Mouse (Mus musculus): ENCODE data around the gene Slit2. TPM values are rescaled to one million over a fixed set of nuclear protein-coding genes. Genes with fewer than 3 reads are reported as not detected.

Gene Slit2
- polyA plus RNA-seq, 1 experiment from 2014 or later = 9.1 TPM

DNA sequence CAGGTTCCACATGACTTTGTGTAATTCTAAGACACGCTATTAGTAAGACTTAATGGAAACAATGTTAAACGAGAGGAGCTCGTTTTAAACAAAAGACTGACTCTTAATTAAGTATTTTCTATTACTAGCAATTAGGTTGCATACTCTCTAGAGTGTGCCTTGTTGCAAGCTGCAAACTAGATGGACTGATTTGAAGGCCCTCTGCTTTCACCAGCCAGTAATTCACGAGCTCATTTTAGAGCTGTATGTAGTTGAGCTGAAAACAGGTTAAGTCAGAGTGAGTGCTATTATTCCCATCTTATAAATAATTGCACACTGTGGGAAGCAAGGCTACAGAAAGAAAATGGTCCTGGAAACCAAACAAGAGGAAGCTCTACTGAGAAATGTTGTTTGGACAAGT, 294.6 kb downstream of the Slit2 start:
- Histone ChIP-seq H3K4me2 (replicated peaks; ENCODE audit: low read depth) (no peak overlapping the region), H3K4me1 (replicated peaks; ENCODE audit: control insufficient read depth, insufficient read depth) (no peaks in the 10 kb centered on the region), H3K4me3 (ENCODE audit: low read depth, low read length) (no peak overlapping the region), H3K9me3 (ENCODE audit: control insufficient read depth, low read length) (no peaks in the 10 kb centered on the region), H3K27me3 (ENCODE audit: control insufficient read depth, insufficient read depth, low read length) (no peaks in the 10 kb centered on the region), H3K27ac (replicated peaks) (no peak overlapping the region), H3K36me3 (ENCODE audit: control insufficient read depth, insufficient read depth, low read length) (no peaks in the 10 kb centered on the region), H3K9ac (ENCODE audit: low read length) (no peak overlapping the region)
- DNase-seq (ENCODE audit: low spot score) (no peak), ATAC-seq (ENCODE audit: low FRiP score, low TSS enrichment) (no peak)
- WGBS = 70% methylated on average over 4 of the region's 4 CpGs
- no peak for TF ChIP-seq EP300 (optimal IDR thresholded peaks at IDR 0.05)
- TF ChIP-seq CTCF (IDR thresholded peaks at IDR 0.05; ENCODE audit: low read depth) = no peak

DNA sequence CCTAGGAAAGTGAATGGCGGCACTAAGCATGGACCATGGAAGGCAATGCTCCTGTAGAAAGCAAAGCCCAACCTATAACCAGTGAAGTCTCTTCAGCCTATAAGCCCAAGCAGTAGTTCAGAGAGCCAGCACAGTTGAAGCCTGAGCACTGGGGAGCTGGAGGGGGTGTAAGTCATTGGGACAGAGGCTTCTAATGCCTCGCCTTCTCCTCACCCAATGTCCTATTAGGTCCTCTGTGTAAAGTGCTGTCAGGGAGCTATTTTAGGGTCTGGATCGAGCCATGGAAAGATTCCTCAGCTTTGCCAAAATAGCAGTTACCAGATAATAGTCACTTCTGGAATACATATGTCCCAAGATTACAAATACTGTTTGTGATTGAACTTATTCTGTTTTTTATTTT, 318.2 kb downstream of the Slit2 start:
- Histone ChIP-seq H3K9ac (ENCODE audit: low read length) (no peak overlapping the region), H3K27ac (replicated peaks) (no peak overlapping the region), H3K4me3 (ENCODE audit: low read depth, low read length) (no peak overlapping the region), H3K4me1 (replicated peaks; ENCODE audit: control insufficient read depth, insufficient read depth) (no peaks in the 10 kb centered on the region), H3K36me3 (ENCODE audit: control insufficient read depth, insufficient read depth, low read length) (no peaks in the 10 kb centered on the region), H3K9me3 (ENCODE audit: control insufficient read depth, low read length) (no peaks in the 10 kb centered on the region), H3K4me2 (replicated peaks; ENCODE audit: low read depth) (no peak overlapping the region), H3K27me3 (ENCODE audit: control insufficient read depth, insufficient read depth, low read length) (no peaks in the 10 kb centered on the region)
- WGBS = 80% methylated on average over 3 of the region's 3 CpGs
- ATAC-seq (ENCODE audit: low FRiP score, low TSS enrichment) (no peak), DNase-seq (ENCODE audit: low spot score) (no peak)
- TF ChIP-seq EP300 (optimal IDR thresholded peaks at IDR 0.05) = no peak
- TF ChIP-seq CTCF (IDR thresholded peaks at IDR 0.05; ENCODE audit: low read depth) = no peak

DNA sequence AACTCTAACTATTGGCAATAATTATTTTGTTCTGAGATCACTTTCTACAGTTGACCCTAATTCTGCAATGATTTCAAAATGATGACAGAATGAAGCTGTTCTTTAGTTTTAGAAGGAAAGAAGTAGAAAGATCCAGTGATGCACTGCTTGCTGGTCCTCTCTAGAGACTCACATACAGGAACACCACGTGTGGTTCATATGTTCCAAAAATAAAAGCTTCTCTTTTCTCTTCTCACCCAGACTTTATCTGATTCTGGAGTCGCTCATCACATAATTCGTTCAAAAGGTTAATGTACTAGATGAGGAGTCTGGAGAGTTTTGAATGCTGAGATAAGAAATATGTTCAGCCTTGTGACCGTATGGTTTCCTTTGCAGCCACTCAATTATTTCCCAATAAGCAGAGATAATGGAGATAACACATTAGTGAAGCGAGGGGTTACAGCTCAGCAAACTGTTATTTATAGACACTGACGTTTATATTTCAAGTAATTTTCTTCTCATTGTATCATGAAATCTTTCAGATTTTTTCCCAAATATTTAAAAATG, 332.2 kb downstream of the Slit2 start:
- no peak for DNase-seq (ENCODE audit: low spot score)
- Histone ChIP-seq H3K9ac (ENCODE audit: low read length) (no peak overlapping the region), H3K4me1 (replicated peaks; ENCODE audit: control insufficient read depth, insufficient read depth) (no peaks in the 10 kb centered on the region), H3K4me3 (ENCODE audit: low read depth, low read length) (no peak overlapping the region), H3K27me3 (ENCODE audit: control insufficient read depth, insufficient read depth, low read length) (no peaks in the 10 kb centered on the region), H3K36me3 (ENCODE audit: control insufficient read depth, insufficient read depth, low read length) (no peaks in the 10 kb centered on the region), H3K9me3 (ENCODE audit: control insufficient read depth, low read length) (no peaks in the 10 kb centered on the region), H3K4me2 (replicated peaks; ENCODE audit: low read depth) (no peak overlapping the region), H3K27ac (replicated peaks) (no peak overlapping the region)
- TF ChIP-seq EP300 (optimal IDR thresholded peaks at IDR 0.05) (no peak), CTCF (IDR thresholded peaks at IDR 0.05; ENCODE audit: low read depth) (no peak)
- 51% methylated on average over 6 of the region's 6 CpGs for WGBS
- ATAC-seq (ENCODE audit: low FRiP score, low TSS enrichment) = no peak

DNA sequence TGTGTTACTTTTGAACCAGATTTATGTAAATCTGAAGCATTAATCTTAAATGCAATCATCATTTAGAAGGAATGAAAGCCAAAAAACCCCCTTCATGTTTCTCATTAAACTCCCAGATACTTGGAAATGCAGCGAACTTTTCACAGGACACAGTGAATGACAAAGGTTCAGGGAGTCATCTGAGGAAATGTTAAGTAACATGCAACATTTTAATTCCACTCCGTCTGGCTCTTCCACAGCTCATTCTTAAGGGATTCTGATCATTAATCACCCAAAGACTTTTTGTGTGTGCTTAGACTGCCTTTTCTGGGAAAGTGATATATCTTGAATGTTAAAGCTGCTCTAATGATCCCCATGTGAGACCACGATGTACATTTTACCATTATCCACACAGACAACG, 337.7 kb downstream of the Slit2 start:
- DNase-seq (ENCODE audit: low spot score) (no peak), ATAC-seq (ENCODE audit: low FRiP score, low TSS enrichment) (no peak)
- WGBS = 39% methylated on average over 4 of the region's 4 CpGs
- Histone ChIP-seq H3K36me3 (ENCODE audit: control insufficient read depth, insufficient read depth, low read length) (no peaks in the 10 kb centered on the region), H3K9me3 (ENCODE audit: control insufficient read depth, low read length) (no peaks in the 10 kb centered on the region), H3K4me2 (replicated peaks; ENCODE audit: low read depth) (no peak overlapping the region), H3K9ac (ENCODE audit: low read length) (no peak overlapping the region), H3K4me3 (ENCODE audit: low read depth, low read length) (no peak overlapping the region), H3K27ac (replicated peaks) (no peak overlapping the region), H3K4me1 (replicated peaks; ENCODE audit: control insufficient read depth, insufficient read depth) (no peaks in the 10 kb centered on the region), H3K27me3 (ENCODE audit: control insufficient read depth, insufficient read depth, low read length) (no peaks in the 10 kb centered on the region)
- TF ChIP-seq CTCF (IDR thresholded peaks at IDR 0.05; ENCODE audit: low read depth) (no peak), EP300 (optimal IDR thresholded peaks at IDR 0.05) (no peak)

DNA sequence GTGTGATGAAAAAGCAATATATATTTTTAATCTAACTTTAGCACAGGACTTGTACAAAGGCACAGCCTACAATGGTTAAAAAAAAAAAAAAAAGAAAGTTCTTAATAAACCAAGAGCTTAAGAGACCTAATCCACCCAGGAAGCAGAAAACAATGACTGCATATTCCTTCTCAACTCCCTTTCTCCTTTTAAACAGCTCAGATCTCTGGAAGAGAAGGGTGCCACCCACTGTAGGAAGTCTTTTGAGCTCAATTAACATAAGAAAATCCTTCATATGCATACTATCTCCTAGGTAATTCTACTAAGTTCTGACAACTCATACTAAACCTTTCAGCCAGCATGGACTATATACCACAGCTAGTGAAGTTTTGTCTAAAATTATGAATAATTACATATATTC, 343.3 kb downstream of the Slit2 start:
- no peak overlapping the region for H3K4me2 ChIP-seq (replicated peaks; ENCODE audit: low read depth)
- no peak for DNase-seq (ENCODE audit: low spot score)
- no peak overlapping the region for H3K9ac ChIP-seq (ENCODE audit: low read length)
- H3K4me1 ChIP-seq (replicated peaks; ENCODE audit: control insufficient read depth, insufficient read depth) = no peaks in the 10 kb centered on the region
- TF ChIP-seq CTCF (IDR thresholded peaks at IDR 0.05; ENCODE audit: low read depth) = no peak
- no peak for TF ChIP-seq EP300 (optimal IDR thresholded peaks at IDR 0.05)
- no peaks in the 10 kb centered on the region for H3K27me3 ChIP-seq (ENCODE audit: control insufficient read depth, insufficient read depth, low read length)
- no peak overlapping the region for H3K4me3 ChIP-seq (ENCODE audit: low read depth, low read length)
- H3K9me3 ChIP-seq (ENCODE audit: control insufficient read depth, low read length) = no peaks in the 10 kb centered on the region
- H3K36me3 ChIP-seq (ENCODE audit: control insufficient read depth, insufficient read depth, low read length) = no peaks in the 10 kb centered on the region
- H3K27ac ChIP-seq (replicated peaks) = no peak overlapping the region
- no peak for ATAC-seq (ENCODE audit: low FRiP score, low TSS enrichment)

DNA sequence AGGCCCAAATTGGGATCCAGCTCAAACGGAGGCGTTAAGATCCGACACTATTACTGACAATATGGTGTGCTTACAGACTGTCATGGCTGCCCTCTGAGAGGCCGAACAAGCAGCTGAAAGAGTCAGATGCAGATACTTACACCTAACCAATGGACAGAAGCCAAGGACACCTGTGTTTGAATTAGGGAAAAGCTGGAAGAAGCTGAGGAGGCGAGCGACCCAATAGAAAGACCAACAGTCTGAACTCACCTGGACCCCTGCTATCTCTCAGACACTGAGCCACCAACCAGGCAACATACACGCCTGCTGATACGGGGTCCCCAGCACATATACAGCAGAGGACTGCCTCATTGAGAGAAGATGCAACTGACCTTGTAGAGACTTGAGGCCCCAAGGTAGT, 344.7 kb downstream of the Slit2 start, which contains the start of gene 5730480H06Rik:
TSS of gene 5730480H06Rik (plus strand) at position 301 of the 400 bp plus-strand sequence.
- no peak within 1 kb of the TSS for H3K27ac ChIP-seq (replicated peaks)
- H3K4me1 ChIP-seq (replicated peaks; ENCODE audit: control insufficient read depth, insufficient read depth) = no peaks in the 10 kb centered on the region
- no peaks in the 10 kb centered on the region for H3K27me3 ChIP-seq (ENCODE audit: control insufficient read depth, insufficient read depth, low read length)
- no peaks in the 10 kb centered on the region for H3K9me3 ChIP-seq (ENCODE audit: control insufficient read depth, low read length)
- no peaks in the 10 kb centered on the region for H3K36me3 ChIP-seq (ENCODE audit: control insufficient read depth, insufficient read depth, low read length)
- ATAC-seq (ENCODE audit: low FRiP score, low TSS enrichment) (no peak), DNase-seq (ENCODE audit: low spot score) (no peak)
- no peak within 1 kb of the TSS for H3K4me3 ChIP-seq (ENCODE audit: low read depth, low read length)
- TF ChIP-seq CTCF (IDR thresholded peaks at IDR 0.05; ENCODE audit: low read depth) (no peak), EP300 (optimal IDR thresholded peaks at IDR 0.05) (no peak)
- no peak within 1 kb of the TSS for H3K9ac ChIP-seq (ENCODE audit: low read length)
- 91% methylated on average over 8 of the region's 8 CpGs for WGBS
- no peak within 1 kb of the TSS for H3K4me2 ChIP-seq (replicated peaks; ENCODE audit: low read depth)

All from stomach, postnatal 0 days (tissue).